Mouse (Mus musculus) embryonic facial prominence, embryonic 12.5 days (tissue): ENCODE results near the gene Gm10717. TPM values are rescaled to one million over a fixed set of nuclear protein-coding genes. Genes with fewer than 3 reads are reported as not detected.
"Not testable (repeated sequence)": the region's sequence is repeated elsewhere in the genome, so short reads cannot be mapped to it uniquely, and the experiment has no call there.

Experiments used
- ATAC-seq: fragments of 200-750 bp; cut with Nextera tagmentation; 2 replicates; pipeline ENCODE4 v1.8.0; 2017; ENCODE audit not compliant: insufficient number of reproducible peaks, insufficient read depth, low FRiP score, low TSS enrichment
- H3K27ac ChIP-seq: fragments of 300-500 bp; sonication (generic); 2 replicates; pipeline ENCODE4 v1.5.1; 2016; ENCODE audit warnings: mild to moderate bottlenecking
- H3K27me3 ChIP-seq: fragments of 300-500 bp; sonication (generic); 2 replicates; pipeline ENCODE4 v1.6.1; 2016; ENCODE audit warnings: mild to moderate bottlenecking, moderate library complexity
- H3K36me3 ChIP-seq: fragments of 300-500 bp; sonication (generic); 2 replicates; pipeline ENCODE4 v1.6.1; 2016; ENCODE audit warnings: mild to moderate bottlenecking
- H3K4me1 ChIP-seq: fragments of 300-500 bp; sonication (generic); 2 replicates; pipeline ENCODE4 v1.6.1; 2016
- H3K4me2 ChIP-seq: fragments of 300-500 bp; sonication (generic); replicated peaks from 2 replicates; pipeline ENCODE4 v1.6.1; 2016; ENCODE audit warnings: mild to moderate bottlenecking, moderate library complexity
- H3K4me3 ChIP-seq: fragments of 300-500 bp; sonication (generic); 2 replicates; pipeline ENCODE4 v1.5.1; 2016; ENCODE audit warnings: mild to moderate bottlenecking
- H3K9ac ChIP-seq: fragments of 300-500 bp; sonication (generic); 2 replicates; pipeline ENCODE4 v1.6.1; 2016; ENCODE audit warnings: mild to moderate bottlenecking, moderate library complexity
- H3K9me3 ChIP-seq: fragments of 300-500 bp; sonication (generic); 2 replicates; pipeline ENCODE4 v1.6.1; 2016; ENCODE audit warnings: mild to moderate bottlenecking, moderate library complexity
- WGBS: fragments of 180-500 bp; shearing (Covaris S2); methylation state at CpG from one replicate; pipeline ENCODE4 v1.1.7; 2016; 5-methylcytosine and 5-hydroxymethylcytosine counted together
- polyA plus RNA-seq: library from polyadenylated mRNA; unstranded; fragments of >200 nt; fragmentation: Nextera tagmentation; extraction: Ambion mirVana; gene quantifications from 2 replicates; pipeline ENCODE4 v1.2.1, GENCODE M21; 2016

Gm10717 gene
- polyA plus RNA-seq, 1 experiment from 2014 or later, result not detected

- H3K4me1 ChIP-seq, H3K27ac ChIP-seq, H3K9me3 ChIP-seq, H3K27me3 ChIP-seq, H3K36me3 ChIP-seq, H3K4me3 ChIP-seq, H3K4me2 ChIP-seq, ATAC-seq, H3K9ac ChIP-seq: not testable (repeated sequence)
- WGBS, result 64% methylated on average over 5 of the region's 9 CpGs
These were observed 9.9 kb upstream of the Gm10717 start, which contains the start of gene Gm10720 for GRCm38 (mm10) chr9:3015354-3015753. TSS of gene Gm10720 (plus strand) at chr9:3015654.

GRCm38 (mm10) chr9:3015896-3016295, 9.3 kb upstream of the Gm10717 start:
- H3K27me3 ChIP-seq, H3K4me1 ChIP-seq, H3K4me3 ChIP-seq, H3K9me3 ChIP-seq, ATAC-seq, H3K36me3 ChIP-seq, H3K9ac ChIP-seq, H3K27ac ChIP-seq, H3K4me2 ChIP-seq: not testable (repeated sequence)
- 75% methylated on average over 6 of the region's 6 CpGs for whole genome bisulfite sequencing

GRCm38 (mm10) chr9:3017108-3017507, 8.1 kb upstream of the Gm10717 start, which contains the start of gene Gm10719:
TSS of gene Gm10719 (plus strand) at chr9:3017408.
- not testable (repeated sequence) for H3K27me3 ChIP-seq, H3K27ac ChIP-seq, ATAC-seq, H3K36me3 ChIP-seq, H3K4me3 ChIP-seq, H3K9ac ChIP-seq, H3K4me1 ChIP-seq, H3K9me3 ChIP-seq, H3K4me2 ChIP-seq
- 29% methylated on average over 2 of the region's 9 CpGs for WGBS

GRCm38 (mm10) chr9:3018944-3019343, 6.3 kb upstream of the Gm10717 start:
- ATAC-seq, H3K9me3 ChIP-seq, H3K27me3 ChIP-seq, H3K4me2 ChIP-seq, H3K27ac ChIP-seq, H3K9ac ChIP-seq, H3K36me3 ChIP-seq, H3K4me3 ChIP-seq, H3K4me1 ChIP-seq: not testable (repeated sequence)
- 62% methylated on average over 9 of the region's 9 CpGs for WGBS

- H3K27ac ChIP-seq, H3K9me3 ChIP-seq, H3K4me3 ChIP-seq, H3K9ac ChIP-seq, H3K27me3 ChIP-seq, H3K36me3 ChIP-seq, H3K4me2 ChIP-seq, H3K4me1 ChIP-seq: not testable (repeated sequence)
- 76% methylated on average over 17 of the region's 19 CpGs for WGBS
- ATAC-seq, result peak; percentile 68; the same call in 1 of the 2 replicates
These were observed 5.1 kb upstream of the Gm10717 start for GRCm38 (mm10) chr9:3019835-3020727.

GRCm38 (mm10) chr9:3022316-3023008, 2.8 kb upstream of the Gm10717 start:
- H3K4me2 ChIP-seq, H3K4me1 ChIP-seq, H3K27ac ChIP-seq, H3K27me3 ChIP-seq, H3K9me3 ChIP-seq, H3K36me3 ChIP-seq, ATAC-seq, H3K4me3 ChIP-seq, H3K9ac ChIP-seq: not testable (repeated sequence)
- WGBS, result 73% methylated on average over 11 of the region's 13 CpGs

GRCm38 (mm10) chr9:3023312-3023984, 1.8 kb upstream of the Gm10717 start, which contains the start of gene Gm10718:
TSS of gene Gm10718 (plus strand) at chr9:3023547.
- not testable (repeated sequence) for H3K36me3 ChIP-seq, ATAC-seq, H3K9ac ChIP-seq, H3K9me3 ChIP-seq, H3K27ac ChIP-seq, H3K4me2 ChIP-seq, H3K27me3 ChIP-seq, H3K4me1 ChIP-seq, H3K4me3 ChIP-seq
- 76% methylated on average over 12 of the region's 13 CpGs for WGBS

- ATAC-seq, H3K9ac ChIP-seq, H3K36me3 ChIP-seq, H3K4me2 ChIP-seq, H3K4me3 ChIP-seq, H3K27me3 ChIP-seq, H3K4me1 ChIP-seq, H3K9me3 ChIP-seq, H3K27ac ChIP-seq: not testable (repeated sequence)
- WGBS, result 74% methylated on average over 16 of the region's 16 CpGs
These were observed 1.1 kb upstream of the Gm10717 start for GRCm38 (mm10) chr9:3023985-3024648.

GRCm38 (mm10) chr9:3025653-3026052, 436 bp downstream of the Gm10717 start:
- not testable (repeated sequence) for ATAC-seq, H3K9me3 ChIP-seq, H3K27ac ChIP-seq, H3K4me1 ChIP-seq, H3K9ac ChIP-seq, H3K4me2 ChIP-seq, H3K27me3 ChIP-seq, H3K4me3 ChIP-seq, H3K36me3 ChIP-seq
- 76% methylated on average over 5 of the region's 6 CpGs for WGBS

GRCm38 (mm10) chr9:3026136-3026535, 919 bp downstream of the Gm10717 start:
- not testable (repeated sequence) for H3K4me2 ChIP-seq, H3K9me3 ChIP-seq, H3K4me3 ChIP-seq, H3K27me3 ChIP-seq, H3K36me3 ChIP-seq, H3K27ac ChIP-seq, H3K9ac ChIP-seq, H3K4me1 ChIP-seq, ATAC-seq
- WGBS, result 76% methylated on average over 5 of the region's 5 CpGs

- WGBS, result 64% methylated on average over 9 of the region's 9 CpGs
These were observed 1.5 kb downstream of the Gm10717 start for GRCm38 (mm10) chr9:3026741-3027140.

More at GRCm38 (mm10) chr9:3026741-3027140, 1.5 kb downstream of the Gm10717 start:
- H3K27me3 ChIP-seq, H3K27ac ChIP-seq, H3K4me2 ChIP-seq, H3K4me3 ChIP-seq, H3K9me3 ChIP-seq, H3K36me3 ChIP-seq, ATAC-seq, H3K9ac ChIP-seq, H3K4me1 ChIP-seq: not testable (repeated sequence)
